Mouse (Mus musculus) E14TG2a.4 (cell line): ENCODE results near the gene Wfdc12.

Experiments used
- CTCF ChIP-seq: conservative IDR thresholded peaks from 2 replicates; pipeline ENCODE4 v1.5.1; 2014; ENCODE audit warnings: low read length
- NANOG ChIP-seq: IDR thresholded peaks from 2 replicates; pipeline ENCODE4 v1.6.1; 2014; ENCODE audit warnings: borderline replicate concordance, low read length, mixed read lengths
- POU5F1 ChIP-seq: IDR thresholded peaks from 2 replicates; pipeline ENCODE4 v1.6.1; 2014; ENCODE audit warnings: low read length, borderline replicate concordance

DNA sequence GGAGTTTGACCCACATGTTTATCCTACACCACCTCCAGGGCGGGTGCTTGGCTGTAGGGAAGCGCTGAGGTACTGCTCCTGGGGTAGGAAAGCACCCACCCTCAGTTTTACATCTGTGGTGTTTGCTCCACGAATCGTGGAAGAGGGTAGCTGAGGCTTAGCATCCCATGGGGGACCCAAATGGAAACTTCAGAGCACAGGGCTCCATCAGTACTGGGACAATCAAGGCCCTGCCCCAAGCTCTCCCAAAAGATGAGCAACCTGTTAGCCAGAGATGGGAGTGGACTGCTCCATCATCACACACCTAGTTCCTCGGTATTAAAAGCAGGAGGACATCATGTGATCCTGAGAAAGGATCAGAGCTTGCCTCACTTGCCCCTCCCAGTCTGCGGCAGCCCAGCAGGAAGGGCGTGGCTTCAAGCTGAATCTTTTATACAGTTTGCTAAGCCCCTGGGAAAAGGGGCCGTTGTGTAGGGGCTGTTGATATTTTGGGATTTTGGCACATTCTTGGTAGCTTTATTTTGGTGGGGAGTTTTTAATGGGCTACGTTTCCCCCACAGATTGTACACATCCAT, 6.2 kb downstream of the Wfdc12 start:
- TF ChIP-seq CTCF (no peak), NANOG (no peak), POU5F1 (no peak)
